Mouse (Mus musculus) CH12.LX (cell line): Measurements from ENCODE around the gene Eef1a1.

Experiments
- BHLHE40 ChIP-seq: IDR thresholded peaks from 2 replicates; pipeline ENCODE4 v1.6.1; 2011; ENCODE audit warnings: mild to moderate bottlenecking, low read depth, low read length, improper control_type of control experiment
- CTCF ChIP-seq, 2 experiments: IDR thresholded peaks in 1 of 2; conservative IDR thresholded peaks in 1 of 2; 2 replicates each; pipeline ENCODE4 v1.5.1; 2011 to 2012; ENCODE audit warnings: low read depth in 2 of 2, low read length in 2 of 2, improper control_type of control experiment in 1 of 2, inconsistent platforms in 1 of 2, mild to moderate bottlenecking in 1 of 2, moderate library complexity in 1 of 2
- EP300 ChIP-seq: IDR thresholded peaks from 2 replicates; pipeline ENCODE4 v1.6.1; 2011; ENCODE audit warnings: low read length, improper control_type of control experiment
- ETS1 ChIP-seq: conservative IDR thresholded peaks from 2 replicates; pipeline ENCODE4 v1.6.1; 2012; ENCODE audit warnings: low read depth, mild to moderate bottlenecking, inconsistent platforms, low read length, improper control_type of control experiment, moderate library complexity
- MAX ChIP-seq: IDR thresholded peaks from 2 replicates; pipeline ENCODE4 v1.6.1; 2011; ENCODE audit warnings: low read length, improper control_type of control experiment
- NRF1 ChIP-seq: IDR thresholded peaks from 2 replicates; pipeline ENCODE4 v1.6.1; 2014; ENCODE audit warnings: low read depth, mild to moderate bottlenecking, inconsistent platforms, low read length, improper control_type of control experiment, moderate library complexity
- TCF12 ChIP-seq: IDR thresholded peaks from 2 replicates; pipeline ENCODE4 v1.6.1; 2014; ENCODE audit warnings: low read depth, mild to moderate bottlenecking, inconsistent platforms, low read length, improper control_type of control experiment
- USF2 ChIP-seq: conservative IDR thresholded peaks from 2 replicates; pipeline ENCODE4 v1.6.1; 2011; ENCODE audit warnings: low read depth, low read length, improper control_type of control experiment
- ZKSCAN1 ChIP-seq: IDR thresholded peaks from 2 replicates; pipeline ENCODE4 v1.6.1; 2012; ENCODE audit warnings: low read depth, inconsistent platforms, low read length, improper control_type of control experiment, borderline replicate concordance

GRCm38 (mm10) chr9:78488890-78489420, at the start of gene Eef1a1:
- TF ChIP-seq MAX (no peak), CTCF (conservative IDR thresholded peaks at IDR 0.05 in 1 of 2, IDR thresholded peaks at IDR 0.05 in 1 of 2; ENCODE audit: low read depth in 2 of 2, low read length in 2 of 2) (no peak), TCF12 (peak; percentile 72), ZKSCAN1 (no peak), EP300 (no peak), NRF1 (no peak), ETS1 (peak; percentile 71; the same call in 1 of the 2 replicates), BHLHE40 (peak; percentile 52; the same call in 1 of the 2 replicates), USF2 (no peak)
